Mouse (Mus musculus) MEL (cell line): ENCODE measurements at regions not wholly inside any gene's neighbourhood (a gene's known extent, or its start where the extent isn't known, plus 50 kb on each side); places are given as distances from the start of the nearest gene placed in this dataset.
A peak's percentile ranks its signal among the peaks of the same experiment; 100 is the strongest.

Experiments used
- DNase-seq: peaks from one replicate; pipeline ENCODE4 v3.0.0; 2011; ENCODE audit warnings: low read depth, low spot score
- H3K27ac ChIP-seq: 2 replicates; pipeline ENCODE4 v1.5.1; 2012; ENCODE audit warnings: low read depth, mild to moderate bottlenecking, control low read depth, low read length, moderate library complexity; ENCODE audit not compliant: control insufficient read depth
- H3K27me3 ChIP-seq, 2 experiments: fragments of 150-350 bp in 1 of 2; sonication (generic) in 1 of 2; 2 replicates each; pipeline ENCODE4 v1.6.1; 2012; ENCODE audit warnings: low read length in 2 of 2, mild to moderate bottlenecking in 2 of 2, improper control_type of control experiment in 1 of 2, moderate library complexity in 1 of 2; ENCODE audit not compliant: insufficient read depth in 2 of 2, control insufficient read depth in 1 of 2
- H3K36me3 ChIP-seq, 2 experiments: 2 replicates each; pipeline ENCODE4 v1.6.1; 2012 to 2014; ENCODE audit warnings: low read length in 2 of 2, improper control_type of control experiment in 1 of 2, inconsistent platforms in 1 of 2, mild to moderate bottlenecking in 1 of 2; ENCODE audit not compliant: insufficient read depth in 2 of 2, control insufficient read depth in 1 of 2
- H3K4me1 ChIP-seq, 2 experiments: fragments of 150-350 bp in 1 of 2; sonication (generic) in 1 of 2; 2 replicates each; pipeline ENCODE4 v1.6.1; 2012; ENCODE audit warnings: low read length in 2 of 2, improper control_type of control experiment in 1 of 2, mild to moderate bottlenecking in 1 of 2; ENCODE audit not compliant: insufficient read depth in 2 of 2, control insufficient read depth in 1 of 2
- H3K4me3 ChIP-seq, 2 experiments: fragments of 150-350 bp in 1 of 2; sonication (generic) in 1 of 2; 2 replicates each; pipeline ENCODE4 v1.5.1; 2012; ENCODE audit warnings: low read depth in 2 of 2, low read length in 2 of 2, mild to moderate bottlenecking in 2 of 2, moderate library complexity in 2 of 2, control low read depth in 1 of 2, improper control_type of control experiment in 1 of 2; ENCODE audit not compliant: control insufficient read depth in 1 of 2, insufficient read depth in 1 of 2
- H3K79me2 ChIP-seq: 2 replicates; pipeline ENCODE4 v1.6.1; 2012; ENCODE audit warnings: mild to moderate bottlenecking, low read length, moderate library complexity; ENCODE audit not compliant: control insufficient read depth, poor library complexity, insufficient read depth
- H3K9ac ChIP-seq: 2 replicates; pipeline ENCODE4 v1.6.1; 2012; ENCODE audit warnings: low read depth, mild to moderate bottlenecking, control low read depth, low read length, moderate library complexity; ENCODE audit not compliant: control insufficient read depth, poor library complexity, severe bottlenecking
- H3K9me3 ChIP-seq: fragments of 150-350 bp; sonication (generic); replicated peaks from 2 replicates; pipeline ENCODE4 v1.6.1; 2012; ENCODE audit warnings: mild to moderate bottlenecking, low read length, improper control_type of control experiment, moderate library complexity; ENCODE audit not compliant: insufficient read depth
- CHD2 ChIP-seq: IDR thresholded peaks from 2 replicates; pipeline ENCODE4 v1.6.1; 2011; ENCODE audit warnings: low read length, improper control_type of control experiment
- E2F4 ChIP-seq: IDR thresholded peaks from 2 replicates; pipeline ENCODE4 v1.6.1; 2011; ENCODE audit warnings: low read depth, low read length, improper control_type of control experiment, borderline replicate concordance
- ELF1 ChIP-seq: IDR thresholded peaks from 2 replicates; pipeline ENCODE4 v1.6.1; 2014; ENCODE audit warnings: low read depth, mild to moderate bottlenecking, inconsistent platforms, low read length, improper control_type of control experiment, moderate library complexity
- ETS1 ChIP-seq: IDR thresholded peaks from 2 replicates; pipeline ENCODE4 v1.6.1; 2012; ENCODE audit warnings: low read depth, mild to moderate bottlenecking, inconsistent platforms, low read length, improper control_type of control experiment, moderate library complexity
- GABPA ChIP-seq: IDR thresholded peaks from 2 replicates; pipeline ENCODE4 v1.6.1; 2012; ENCODE audit warnings: low read depth, mild to moderate bottlenecking, inconsistent platforms, low read length, improper control_type of control experiment, moderate library complexity
- GATA1 ChIP-seq: IDR thresholded peaks from 2 replicates; pipeline ENCODE4 v1.6.1; 2011; ENCODE audit warnings: low read depth, low read length, improper control_type of control experiment
- HCFC1 ChIP-seq: IDR thresholded peaks from 2 replicates; pipeline ENCODE4 v1.6.1; 2012; ENCODE audit warnings: low read depth, mild to moderate bottlenecking, inconsistent platforms, low read length, improper control_type of control experiment, moderate library complexity
- KAT2A ChIP-seq: conservative IDR thresholded peaks from 2 replicates; pipeline ENCODE4 v1.6.1; 2012; ENCODE audit warnings: low read depth, low read length, improper control_type of control experiment, inconsistent platforms
- MAFK ChIP-seq: IDR thresholded peaks from 2 replicates; pipeline ENCODE4 v1.6.1; 2011; ENCODE audit warnings: low read depth, mild to moderate bottlenecking, low read length, improper control_type of control experiment, borderline replicate concordance
- MAX ChIP-seq: IDR thresholded peaks from 2 replicates; pipeline ENCODE4 v1.6.1; 2011; ENCODE audit warnings: low read length, improper control_type of control experiment
- MAZ ChIP-seq: IDR thresholded peaks from 2 replicates; pipeline ENCODE4 v1.6.1; 2012; ENCODE audit warnings: low read depth, mild to moderate bottlenecking, inconsistent platforms, low read length, improper control_type of control experiment
- MEF2A ChIP-seq: IDR thresholded peaks from 2 replicates; pipeline ENCODE4 v1.6.1; 2014; ENCODE audit warnings: low read depth, mild to moderate bottlenecking, inconsistent platforms, low read length, improper control_type of control experiment; ENCODE audit not compliant: poor library complexity, insufficient replicate concordance, severe bottlenecking; ENCODE audit errors: extremely low read depth
- RAD21 ChIP-seq: IDR thresholded peaks from 2 replicates; pipeline ENCODE4 v1.6.1; 2011; ENCODE audit warnings: mild to moderate bottlenecking, low read depth, low read length, improper control_type of control experiment
- SIN3A ChIP-seq: IDR thresholded peaks from 2 replicates; pipeline ENCODE4 v1.6.1; 2012; ENCODE audit warnings: low read length, improper control_type of control experiment, inconsistent platforms
- SMC3 ChIP-seq: IDR thresholded peaks from 2 replicates; pipeline ENCODE4 v1.6.1; 2011; ENCODE audit warnings: low read depth, low read length, improper control_type of control experiment
- TBP ChIP-seq: IDR thresholded peaks from 2 replicates; pipeline ENCODE4 v1.8.0; 2011; ENCODE audit warnings: low read depth, low read length, improper control_type of control experiment
- UBTF ChIP-seq: IDR thresholded peaks from 2 replicates; pipeline ENCODE4 v1.6.1; 2012; ENCODE audit warnings: low read depth, mild to moderate bottlenecking, inconsistent platforms, low read length, improper control_type of control experiment, moderate library complexity, borderline replicate concordance; ENCODE audit not compliant: insufficient read depth
- USF1 ChIP-seq: IDR thresholded peaks from 2 replicates; pipeline ENCODE4 v1.6.1; 2014; ENCODE audit warnings: low read depth, mild to moderate bottlenecking, inconsistent platforms, low read length, improper control_type of control experiment, moderate library complexity
- USF2 ChIP-seq, 2 experiments: IDR thresholded peaks; 2 replicates each; pipeline ENCODE4 v1.6.1; 2011 to 2012; ENCODE audit warnings: improper control_type of control experiment in 2 of 2, low read length in 2 of 2, borderline replicate concordance in 1 of 2, inconsistent platforms in 1 of 2, low read depth in 1 of 2, mild to moderate bottlenecking in 1 of 2; ENCODE audit not compliant: insufficient read depth in 1 of 2
- ZC3H11A ChIP-seq: IDR thresholded peaks from 2 replicates; pipeline ENCODE4 v1.6.1; 2012; ENCODE audit warnings: low read depth, mild to moderate bottlenecking, inconsistent platforms, low read length, improper control_type of control experiment
- ZKSCAN1 ChIP-seq: IDR thresholded peaks from 2 replicates; pipeline ENCODE4 v1.6.1; 2012; ENCODE audit warnings: low read depth, mild to moderate bottlenecking, inconsistent platforms, low read length, improper control_type of control experiment, moderate library complexity

DNA sequence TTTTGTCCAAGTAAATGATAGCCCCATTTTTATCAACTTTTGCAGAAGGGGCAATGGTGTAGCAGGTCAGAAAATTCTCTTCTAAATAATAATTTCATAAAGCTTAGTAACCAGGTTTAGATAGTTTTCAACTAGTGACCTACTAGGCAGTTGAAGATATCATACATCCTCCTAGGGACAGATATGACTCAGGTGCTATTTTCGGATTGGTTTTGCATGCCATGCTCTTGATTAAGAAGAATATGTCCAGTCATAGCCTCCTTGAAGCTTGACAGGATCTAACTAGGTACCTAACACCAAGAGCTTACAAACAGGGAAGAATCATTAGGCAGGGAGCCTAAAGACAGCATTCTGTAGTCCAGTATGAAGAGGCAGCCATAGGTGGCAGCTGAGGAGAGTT lies 301.8 kb downstream of the Htr7 start:
- Histone ChIP-seq H3K9me3 (no peaks in the 10 kb centered on the region), H3K79me2 (no peaks in the 10 kb centered on the region), H3K36me3 (no peaks in the 10 kb centered on the region), H3K9ac (no peak overlapping the region), H3K27ac (no peak overlapping the region)
- no peak for DNase-seq
- TF ChIP-seq MEF2A (no peak), CHD2 (no peak), ELF1 (no peak)
- TF ChIP-seq, all 39 proteins: peak for 0
- Histone ChIP-seq H3K4me3 (no peak overlapping the region), H3K27me3 (no peaks in the 10 kb centered on the region), H3K4me1 (no peaks in the 10 kb centered on the region)

DNA sequence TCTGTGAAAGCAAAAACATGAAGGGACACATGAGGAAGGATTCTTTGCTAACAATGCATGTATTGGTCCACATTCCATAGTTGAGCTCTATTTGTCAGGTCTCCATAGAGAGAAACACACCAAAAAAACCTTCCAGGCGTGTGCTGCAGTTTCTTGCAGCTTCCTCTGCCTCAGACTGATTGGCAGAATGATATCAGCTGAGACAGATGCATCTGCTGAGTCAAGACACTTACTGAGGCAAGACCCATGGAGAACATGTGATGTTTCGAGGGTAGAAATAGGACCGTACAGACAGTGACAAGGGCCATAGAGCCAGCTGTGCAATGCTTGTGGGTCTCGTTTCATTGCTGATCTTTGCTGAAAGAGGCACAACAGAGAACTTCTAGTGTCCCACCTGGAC lies 321.6 kb downstream of the Htr7 start:
- TF ChIP-seq UBTF, result no peak
- 0 out of 2 replicates have a peak, but pooled peaks have one; percentile 39 for TF ChIP-seq USF1
- peak; percentile 59; the same call in 1 of the 2 replicates for TF ChIP-seq ETS1
- no peaks in the 10 kb centered on the region for H3K9me3 ChIP-seq
- H3K27me3 ChIP-seq, result no peaks in the 10 kb centered on the region
- H3K4me1 ChIP-seq, result no peaks in the 10 kb centered on the region
- H3K27ac ChIP-seq, result no peak overlapping the region
- no peak overlapping the region for H3K4me3 ChIP-seq
- H3K36me3 ChIP-seq, result no peaks in the 10 kb centered on the region
- peak; percentile 55 for DNase-seq
- no peak overlapping the region for H3K9ac ChIP-seq
- no peaks in the 10 kb centered on the region for H3K79me2 ChIP-seq

DNA sequence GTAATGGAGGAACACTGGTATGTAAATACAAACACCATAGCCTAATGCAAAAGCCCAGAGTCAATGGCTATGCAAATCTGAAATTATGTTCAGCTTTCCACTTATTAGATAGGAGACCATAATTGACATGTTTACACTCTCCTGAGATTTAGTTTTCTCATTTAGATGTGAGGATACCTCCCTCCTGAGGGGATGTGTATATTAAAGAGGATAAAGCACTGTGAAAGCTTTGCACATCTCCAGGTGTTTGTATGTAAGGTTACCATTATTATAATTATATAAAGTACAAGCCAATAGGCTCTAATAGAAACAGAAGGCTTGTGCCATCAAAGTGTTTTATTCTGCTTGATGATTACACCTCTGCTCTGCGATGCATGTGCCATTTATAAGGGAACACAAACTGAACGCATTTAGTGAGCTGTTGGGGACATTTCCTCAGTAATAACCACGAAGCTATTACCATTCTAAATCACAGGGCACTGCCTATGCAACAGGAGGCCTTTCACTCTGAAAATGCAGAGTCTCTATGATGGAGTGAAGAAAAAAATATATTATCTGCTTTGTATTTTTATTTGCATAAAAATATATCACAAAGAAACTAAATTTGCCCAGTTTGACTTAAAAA lies 328.8 kb downstream of the Htr7 start:
- no peaks in the 10 kb centered on the region for H3K4me1 ChIP-seq
- no peak overlapping the region for H3K4me3 ChIP-seq
- no peak overlapping the region for H3K27ac ChIP-seq
- H3K9ac ChIP-seq, result no peak overlapping the region
- no peaks in the 10 kb centered on the region for H3K27me3 ChIP-seq
- H3K79me2 ChIP-seq, result no peaks in the 10 kb centered on the region
- no peaks in the 10 kb centered on the region for H3K9me3 ChIP-seq
- no peak for TF ChIP-seq MAX
- no peak for TF ChIP-seq MAFK
- no peak for TF ChIP-seq TBP
- no peak for TF ChIP-seq USF2 (IDR thresholded peaks at IDR 0.05; ENCODE audit: borderline replicate concordance in 1 of 2, insufficient read depth in 1 of 2, low read depth in 1 of 2, low read length in 2 of 2)
- TF ChIP-seq SMC3, result no peak
- no peak for TF ChIP-seq SIN3A
- no peak for TF ChIP-seq E2F4
- TF ChIP-seq CHD2, result no peak
- TF ChIP-seq ZC3H11A, result no peak
- no peak for TF ChIP-seq MAZ
- no peak for TF ChIP-seq KAT2A
- no peak for TF ChIP-seq GABPA
- TF ChIP-seq ZKSCAN1, result no peak
- no peak for TF ChIP-seq RAD21
- TF ChIP-seq HCFC1, result no peak
- no peak for TF ChIP-seq GATA1
- DNase-seq, result no peak
- H3K36me3 ChIP-seq, result no peaks in the 10 kb centered on the region
